In the genomic region with DNA sequence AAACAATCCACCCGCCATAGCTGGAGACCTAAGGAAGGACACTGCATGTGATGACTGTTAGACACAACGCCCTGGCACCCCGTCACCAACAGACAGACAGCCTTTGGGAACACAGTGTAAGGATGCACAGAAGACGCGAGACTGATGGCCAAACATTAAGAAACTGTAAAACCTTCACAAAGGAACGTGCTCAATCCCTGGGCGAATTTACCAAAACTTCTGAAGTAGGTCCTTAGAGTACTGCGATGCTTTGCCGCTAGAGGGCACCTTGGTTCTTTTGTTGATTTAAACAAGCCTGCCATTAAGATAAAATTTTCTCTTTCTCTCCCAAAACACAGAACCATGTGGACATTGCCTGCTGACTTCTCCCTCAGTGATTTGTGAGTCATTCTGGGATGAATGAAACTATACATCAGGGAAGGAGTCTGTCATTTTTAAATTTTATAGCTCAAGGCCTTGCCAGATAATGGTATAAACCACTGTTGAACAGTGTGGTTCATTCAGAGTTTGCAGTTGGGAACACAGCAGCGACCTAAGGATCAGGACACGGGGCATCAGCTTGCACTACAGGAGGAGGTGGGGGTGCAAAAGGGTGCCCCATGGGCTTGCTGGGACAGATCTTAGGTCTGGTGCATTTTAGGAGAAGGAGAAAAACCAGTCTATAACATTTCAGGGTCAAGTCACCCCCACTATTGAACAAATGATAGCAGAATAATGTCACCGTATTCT, we compare ENCODE assay signal across 8 mouse cellular contexts. TPM values are rescaled to one million over a fixed set of nuclear protein-coding genes. Genes with fewer than 3 reads are reported as not detected.
DNase-seq lines count a peak whose midpoint lies in the region; ATAC-seq lines count a peak whose summit lies in the region.

No protein-coding gene starts in this region.

- ATAC-seq in neutrophil, adult 5-6 weeks (ENCODE audit: extremely low read depth, insufficient number of reproducible peaks, low FRiP score, poor library complexity, severe bottlenecking) = peak; percentile 65

- DNase-seq in A20 (ENCODE audit: low read depth, low spot score) = peak; percentile 82
- peak; percentile 52 for DNase-seq in Muller cell, postnatal 12 days (ENCODE audit: inconsistent ontology term)
- peak; percentile 87 to 91 for DNase-seq in cerebellum, postnatal 10 days
- peak; percentile 65 to 76 for DNase-seq in frontal cortex, postnatal 36 days (ENCODE audit: low spot score in 2 of 2)
- DNase-seq in kidney, adult 8-10 months = peak; percentile 28 to 70
- DNase-seq in lung, adult 18-20 months = peak; percentile 37 to 43
- peak; percentile 31 to 70 for DNase-seq in thymus, postnatal 10 days (ENCODE audit: low spot score in 2 of 2)

RNA-seq across cellular contexts. Expression of a gene that starts 28.6 kb away (rescaled TPM):
- total RNA-seq in neutrophil, adult 5-6 weeks (2017) = 263 and 277 TPM in 2 replicates

RNA-seq across cellular contexts. Expression of a gene that starts 52.6 kb away (rescaled TPM):
- total RNA-seq in neutrophil, adult 5-6 weeks (2017) = 38.6 and 46.9 TPM in 2 replicates

Comparison
In these comparisons a context has a peak if more than half of its experiments do, and no peak if none do; other contexts are left out.
1. Peak in every context shown above with its lines: DNase-seq and ATAC-seq.